In the genomic region with DNA sequence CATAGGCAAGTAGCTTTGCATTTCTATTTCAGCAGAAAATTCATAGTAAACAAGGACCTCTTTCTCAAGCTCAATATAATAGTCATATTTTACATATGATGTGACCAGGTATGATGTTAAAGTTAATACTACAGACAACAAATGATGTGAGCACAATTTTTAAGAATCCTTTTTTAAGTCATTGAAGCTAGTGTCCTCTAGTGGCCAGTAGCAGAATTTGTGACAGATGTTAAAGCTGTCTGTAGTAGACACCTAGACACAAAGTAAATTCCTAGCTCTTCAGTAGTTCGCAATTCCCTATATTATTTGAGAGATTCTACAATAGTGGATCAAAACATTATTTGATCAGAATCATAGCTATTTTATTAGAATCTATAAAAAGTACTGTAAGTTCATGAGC, we compare ENCODE assay signal across 14 mouse cellular contexts.
DNase-seq lines count a peak whose midpoint lies in the region; ATAC-seq and TF ChIP-seq lines count a peak whose summit lies in the region.
"Had no signal": no experiment of that assay in that cellular context is flagged by ENCODE, and none has a peak within 500 bp of the region (broad histone marks: within the 10 kb centered on the region; RNA-seq: fewer than 3 reads in every experiment).

No protein-coding gene starts in this region.

- H3K9me3 ChIP-seq in liver, embryonic 12.5 days (replicated peaks) = no peaks in the 10 kb centered on the region
- H3K9me3 ChIP-seq: heart, embryonic 12.5 days; midbrain, embryonic 15.5 days; neural tube, embryonic 15.5 days had no signal

- WGBS in liver, adult 2 months = 67% methylated on average over 1 of the region's 1 CpGs
- 65% methylated on average over 1 of the region's 1 CpGs for WGBS in liver, embryonic 12.5 days (ENCODE audit: insufficient replicate concordance)

- no peaks in the 10 kb centered on the region for H3K79me2 ChIP-seq in liver, adult 2 months (ENCODE audit: control insufficient read depth, insufficient read depth, low read length)

- H3K4me3 ChIP-seq in liver, adult 2 months (ENCODE audit: insufficient read depth, low read depth, low read length) = no peak overlapping the region
- H3K4me3 ChIP-seq in liver, embryonic 12.5 days = no peak overlapping the region
- H3K4me3 ChIP-seq: heart, embryonic 12.5 days; midbrain, embryonic 15.5 days; neural tube, embryonic 15.5 days had no signal

- H3K4me1 ChIP-seq in liver, adult 2 months (ENCODE audit: control insufficient read depth, insufficient read depth, low read length) = no peaks in the 10 kb centered on the region
- H3K4me1 ChIP-seq in liver, embryonic 12.5 days = no peaks in the 10 kb centered on the region
- H3K4me1 ChIP-seq: heart, embryonic 12.5 days; midbrain, embryonic 15.5 days; neural tube, embryonic 15.5 days had no signal

- peak; percentile 57; the same call in 1 of the 2 replicates for ATAC-seq in frontal cortex, adult (ENCODE audit: low TSS enrichment)
- no peak for ATAC-seq in liver, embryonic 12.5 days
- ATAC-seq: midbrain, embryonic 15.5 days had no signal

- TF ChIP-seq POLR2A in liver, adult 2 months (IDR thresholded peaks at IDR 0.05; ENCODE audit: extremely low read depth, insufficient read depth, low read length) = no peak

- H3K9ac ChIP-seq in liver, adult 2 months (ENCODE audit: low read depth, low read length) = no peak overlapping the region
- H3K9ac ChIP-seq in liver, embryonic 12.5 days = no peak overlapping the region
- H3K9ac ChIP-seq: heart, embryonic 12.5 days; midbrain, embryonic 15.5 days; neural tube, embryonic 15.5 days had no signal

- H3K27ac ChIP-seq in liver, adult 2 months (replicated peaks; ENCODE audit: insufficient read depth, low read depth, low read length) = no peak overlapping the region
- H3K27ac ChIP-seq in liver, embryonic 12.5 days = no peak overlapping the region
- H3K27ac ChIP-seq: midbrain, embryonic 15.5 days; neural tube, embryonic 15.5 days had no signal

- peak; percentile 39 for TF ChIP-seq CTCF in liver, adult 2 months (IDR thresholded peaks at IDR 0.05; ENCODE audit: low read depth, low read length)

- no peaks in the 10 kb centered on the region for H3K36me3 ChIP-seq in liver, adult 2 months (ENCODE audit: control insufficient read depth, insufficient read depth, low read length)
- no peaks in the 10 kb centered on the region for H3K36me3 ChIP-seq in liver, embryonic 12.5 days
- H3K36me3 ChIP-seq: heart, embryonic 12.5 days; midbrain, embryonic 15.5 days; neural tube, embryonic 15.5 days had no signal

- no peaks in the 10 kb centered on the region for H3K27me3 ChIP-seq in liver, adult 2 months (ENCODE audit: control insufficient read depth, insufficient read depth, low read length)
- no peaks in the 10 kb centered on the region for H3K27me3 ChIP-seq in liver, embryonic 12.5 days (replicated peaks)
- H3K27me3 ChIP-seq: heart, embryonic 12.5 days; midbrain, embryonic 15.5 days; neural tube, embryonic 15.5 days had no signal

- no peak for DNase-seq in frontal cortex, postnatal 25 days (ENCODE audit: low spot score in 2 of 2)
- DNase-seq in liver, adult 2 months (ENCODE audit: extremely low read depth, low read depth, low spot score) = peak; percentile 36
- DNase-seq in A20 (ENCODE audit: low read depth, low spot score) = peak; percentile 14
- peak; percentile 22 for DNase-seq in embryo, embryonic 11 days
- DNase-seq in cerebellum, postnatal 25 days = no peak
- DNase-seq in left cerebral cortex, adult 9 months (ENCODE audit: low spot score in 2 of 2) = no peak
- DNase-seq: adrenal gland, adult 2 months; kidney, adult 9 months; lung, postnatal 10 days had no signal

- no peak overlapping the region for H3K4me2 ChIP-seq in liver, embryonic 12.5 days
- H3K4me2 ChIP-seq: heart, embryonic 12.5 days; midbrain, embryonic 15.5 days; neural tube, embryonic 15.5 days had no signal

Comparison
In these comparisons a context has a peak if more than half of its experiments do, and no peak if none do; other contexts are left out.
1. DNase-seq: peak in liver, adult 2 months (single experiment), A20 (single experiment) and embryo, embryonic 11 days (single experiment); none in frontal cortex, postnatal 25 days (0 of 2), cerebellum, postnatal 25 days (0 of 2) and left cerebral cortex, adult 9 months (0 of 2).